Mouse (Mus musculus) limb, embryonic 11.5 days (tissue): Measurements from ENCODE around the gene Olfr635. TPM values are rescaled to one million over a fixed set of nuclear protein-coding genes. Genes with fewer than 3 reads are reported as not detected.
A peak's percentile ranks its signal among the peaks of the same experiment; 100 is the strongest.
"Not testable (repeated sequence)": the region's sequence is repeated elsewhere in the genome, so short reads cannot be mapped to it uniquely, and the experiment has no call there.

ENCODE experiments used
- ATAC-seq: fragments of 200-750 bp; cut with Nextera tagmentation; 2 replicates; pipeline ENCODE4 v1.8.0; 2017; ENCODE audit warnings: low read depth; ENCODE audit not compliant: insufficient number of reproducible peaks, low FRiP score, low TSS enrichment
- DNase-seq: peaks from one replicate; pipeline ENCODE4 v3.0.0-alpha.2; 2015; ENCODE audit warnings: low spot score
- H3K27ac ChIP-seq: fragments of 300-500 bp; sonication (generic); replicated peaks from 2 replicates; pipeline ENCODE4 v1.5.1; 2014; ENCODE audit warnings: low read depth, mild to moderate bottlenecking, low read length
- H3K27me3 ChIP-seq: fragments of 300-500 bp; sonication (generic); 2 replicates; pipeline ENCODE4 v1.6.1; 2014; ENCODE audit warnings: mild to moderate bottlenecking, low read length, mixed read lengths; ENCODE audit not compliant: control insufficient read depth, insufficient read depth
- H3K36me3 ChIP-seq: fragments of 300-500 bp; sonication (generic); 2 replicates; pipeline ENCODE4 v1.6.1; 2014; ENCODE audit warnings: mild to moderate bottlenecking, low read length, moderate library complexity, mixed read lengths; ENCODE audit not compliant: control insufficient read depth, insufficient read depth
- H3K4me1 ChIP-seq: fragments of 300-500 bp; sonication (generic); 2 replicates; pipeline ENCODE4 v1.6.1; 2014; ENCODE audit warnings: low read length, mixed read lengths; ENCODE audit not compliant: control insufficient read depth, insufficient read depth
- H3K4me2 ChIP-seq: fragments of 300-500 bp; sonication (generic); 2 replicates; pipeline ENCODE4 v1.6.1; 2014; ENCODE audit warnings: low read depth, mild to moderate bottlenecking, moderate library complexity; ENCODE audit not compliant: severe bottlenecking
- H3K4me3 ChIP-seq: fragments of 300-500 bp; sonication (generic); 2 replicates; pipeline ENCODE4 v1.5.1; 2014; ENCODE audit warnings: low read depth, low read length
- H3K9ac ChIP-seq: fragments of 300-500 bp; sonication (generic); 2 replicates; pipeline ENCODE4 v1.6.1; 2014; ENCODE audit warnings: mild to moderate bottlenecking, low read length
- H3K9me3 ChIP-seq: fragments of 300-500 bp; sonication (generic); 2 replicates; pipeline ENCODE4 v1.6.1; 2016; ENCODE audit warnings: low read length; ENCODE audit not compliant: control insufficient read depth
- WGBS: fragments of 180-500 bp; shearing (Covaris S2); extraction: QIAGEN DNeasy Blood & Tissue Kit; methylation state at CpG from one replicate; pipeline ENCODE4 v1.1.7; 2014; 5-methylcytosine and 5-hydroxymethylcytosine counted together
- polyA plus RNA-seq: library from polyadenylated mRNA; unstranded; fragments of >200 nt; fragmentation: Nextera tagmentation; extraction: Ambion mirVana; gene quantifications from 2 replicates; pipeline ENCODE4 v1.2.1, GENCODE M21; 2014

The Olfr635 gene
- not detected in 2 replicates for polyA plus RNA-seq

DNA sequence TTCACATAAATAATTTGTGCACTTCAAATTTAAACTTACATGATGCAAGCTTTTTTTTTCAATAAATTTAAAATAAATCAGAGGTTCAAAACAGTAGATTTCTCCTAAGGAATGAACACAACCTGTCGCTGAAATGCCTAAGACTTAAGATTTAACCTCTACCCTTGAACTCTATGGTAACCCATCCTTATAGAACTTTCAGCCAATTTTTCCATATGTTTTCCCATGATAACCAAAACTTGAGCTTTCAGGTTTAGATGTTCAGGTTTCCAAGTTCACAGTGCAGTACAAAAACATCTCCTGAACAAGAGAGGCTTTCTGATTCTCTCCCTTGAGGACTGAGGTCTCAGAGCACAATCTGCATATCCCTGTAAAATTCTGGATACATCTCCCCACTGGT, at the start of gene Olfr635:
Gene Olfr635, plus strand, starts transcription at position 301 of the 400 bp plus-strand sequence.
- Histone ChIP-seq H3K27me3 (no peaks in the 10 kb centered on the region), H3K9ac (no peak within 1 kb of the TSS), H3K4me2 (no peak within 1 kb of the TSS), H3K9me3 (no peaks in the 10 kb centered on the region), H3K4me1 (no peaks in the 10 kb centered on the region), H3K36me3 (no peaks in the 10 kb centered on the region), H3K4me3 (no peak within 1 kb of the TSS), H3K27ac (no peak within 1 kb of the TSS)
- WGBS, result 77% methylated on average over 1 of the region's 1 CpGs
- no peak for DNase-seq
- ATAC-seq, result no peak

GRCm38 (mm10) chr7:103928525-103928924, 42.4 kb upstream of the Olfr635 start, which contains the start of gene Olfr631:
TSS of gene Olfr631 (plus strand) at chr7:103928825.
- H3K9me3 ChIP-seq, result no peaks in the 10 kb centered on the region
- no peak for DNase-seq
- no peak for ATAC-seq

GRCm38 (mm10) chr7:103934264-103934663, 36.7 kb upstream of the Olfr635 start, which contains the start of gene Olfr632:
TSS of gene Olfr632 (plus strand) at chr7:103934347.
- DNase-seq, result no peak
- no peak within 1 kb of the TSS for H3K9ac ChIP-seq
- H3K36me3 ChIP-seq, result no peaks in the 10 kb centered on the region
- H3K9me3 ChIP-seq, result no peaks in the 10 kb centered on the region
- H3K27ac ChIP-seq, result no peak within 1 kb of the TSS
- H3K4me1 ChIP-seq, result no peaks in the 10 kb centered on the region
- no peaks in the 10 kb centered on the region for H3K27me3 ChIP-seq
- WGBS, result 80% methylated on average over 2 of the region's 2 CpGs
- H3K4me3 ChIP-seq, result no peak within 1 kb of the TSS
- H3K4me2 ChIP-seq, result no peak within 1 kb of the TSS
- ATAC-seq, result no peak

More at GRCm38 (mm10) chr7:103928525-103928924, 42.4 kb upstream of the Olfr635 start, which contains the start of gene Olfr631:
- no peak within 1 kb of the TSS for H3K27ac ChIP-seq
- H3K27me3 ChIP-seq, result no peaks in the 10 kb centered on the region
- H3K4me2 ChIP-seq, result no peak within 1 kb of the TSS
- H3K9ac ChIP-seq, result no peak within 1 kb of the TSS
- no peaks in the 10 kb centered on the region for H3K4me1 ChIP-seq
- H3K36me3 ChIP-seq, result no peaks in the 10 kb centered on the region
- no peak within 1 kb of the TSS for H3K4me3 ChIP-seq

GRCm38 (mm10) chr7:103942730-103943129, 28.2 kb upstream of the Olfr635 start:
- H3K36me3 ChIP-seq, result no peaks in the 10 kb centered on the region
- no peaks in the 10 kb centered on the region for H3K27me3 ChIP-seq
- H3K4me3 ChIP-seq, result no peak overlapping the region
- 31% methylated on average over 2 of the region's 2 CpGs for WGBS
- no peak overlapping the region for H3K27ac ChIP-seq
- DNase-seq, result peak; percentile 78
- H3K9me3 ChIP-seq, result no peaks in the 10 kb centered on the region
- ATAC-seq, result no peak
- no peak overlapping the region for H3K9ac ChIP-seq
- no peak overlapping the region for H3K4me2 ChIP-seq
- no peaks in the 10 kb centered on the region for H3K4me1 ChIP-seq

GRCm38 (mm10) chr7:103944137-103944536, 26.8 kb upstream of the Olfr635 start, which contains the start of gene Olfr633:
TSS of gene Olfr633 (plus strand) at chr7:103944437.
- H3K36me3 ChIP-seq, result no peaks in the 10 kb centered on the region
- no peaks in the 10 kb centered on the region for H3K9me3 ChIP-seq
- no peak within 1 kb of the TSS for H3K4me3 ChIP-seq
- no peak within 1 kb of the TSS for H3K9ac ChIP-seq
- no peak within 1 kb of the TSS for H3K4me2 ChIP-seq
- H3K4me1 ChIP-seq, result no peaks in the 10 kb centered on the region
- no peak within 1 kb of the TSS for H3K27ac ChIP-seq
- no peaks in the 10 kb centered on the region for H3K27me3 ChIP-seq
- DNase-seq, result no peak
- no peak for ATAC-seq

GRCm38 (mm10) chr7:103966873-103967272, 4.1 kb upstream of the Olfr635 start:
- not testable (repeated sequence) for DNase-seq, H3K27ac ChIP-seq, H3K9ac ChIP-seq, H3K27me3 ChIP-seq, H3K9me3 ChIP-seq, H3K4me2 ChIP-seq, H3K4me3 ChIP-seq, ATAC-seq, H3K36me3 ChIP-seq, H3K4me1 ChIP-seq
- 91% methylated on average over 22 of the region's 22 CpGs for WGBS

GRCm38 (mm10) chr7:103971782-103972181, 830 bp downstream of the Olfr635 start:
- H3K4me3 ChIP-seq, result no peak overlapping the region
- WGBS, result 72% methylated on average over 1 of the region's 1 CpGs

DNA sequence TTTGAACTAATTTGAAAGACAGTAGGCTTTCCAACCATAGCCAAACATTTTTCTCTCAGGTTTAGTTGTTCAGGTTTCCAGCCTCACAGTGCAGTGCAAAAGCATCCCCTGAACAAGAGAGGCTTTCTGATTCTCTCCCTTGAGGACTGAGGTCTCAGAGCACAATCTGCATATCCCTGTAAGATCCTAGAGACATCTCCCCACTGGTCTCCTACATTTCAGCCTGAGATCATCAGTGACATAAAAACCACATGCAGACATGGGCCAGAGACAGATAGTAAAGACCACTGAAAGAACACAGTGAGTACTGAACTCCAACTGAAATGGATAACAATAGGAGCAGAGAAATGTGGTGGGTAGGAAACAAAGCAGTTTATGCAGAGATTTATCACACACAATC, 27.5 kb downstream of the Olfr635 start, which contains the start of gene Olfr638:
Gene Olfr638, plus strand, starts transcription at position 301 of the 400 bp plus-strand sequence.
- no peaks in the 10 kb centered on the region for H3K36me3 ChIP-seq
- no peak for DNase-seq
- no peaks in the 10 kb centered on the region for H3K27me3 ChIP-seq
- H3K27ac ChIP-seq, result no peak within 1 kb of the TSS
- no peaks in the 10 kb centered on the region for H3K9me3 ChIP-seq
- H3K4me2 ChIP-seq, result no peak within 1 kb of the TSS
- no peak within 1 kb of the TSS for H3K9ac ChIP-seq
- no peaks in the 10 kb centered on the region for H3K4me1 ChIP-seq
- ATAC-seq, result no peak
- no peak within 1 kb of the TSS for H3K4me3 ChIP-seq

More at GRCm38 (mm10) chr7:103971782-103972181, 830 bp downstream of the Olfr635 start:
- Histone ChIP-seq H3K9me3 (no peaks in the 10 kb centered on the region), H3K9ac (no peak overlapping the region), H3K4me1 (no peaks in the 10 kb centered on the region), H3K4me2 (no peak overlapping the region), H3K36me3 (no peaks in the 10 kb centered on the region), H3K27me3 (no peaks in the 10 kb centered on the region), H3K27ac (no peak overlapping the region)
- no peak for DNase-seq
- ATAC-seq, result no peak

DNA sequence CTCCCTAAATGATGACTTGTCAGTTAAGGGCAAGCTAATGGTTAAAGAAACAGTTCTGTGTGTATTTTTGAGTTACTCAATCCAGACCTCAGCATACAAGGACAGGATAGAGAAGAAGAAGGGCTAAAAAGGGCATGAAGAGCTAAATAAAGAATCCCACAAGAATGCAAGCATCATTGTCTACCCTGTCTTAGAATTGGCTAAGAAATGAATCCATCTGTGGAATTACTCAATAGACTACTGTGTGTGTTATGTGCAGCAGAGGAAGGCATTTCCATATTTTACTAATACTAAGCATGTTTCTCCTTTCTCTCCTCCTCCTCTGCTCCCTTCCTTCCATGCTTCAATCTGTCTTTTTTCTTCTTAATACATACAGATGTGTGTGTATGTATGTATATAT, 28.2 kb downstream of the Olfr635 start:
- no peak overlapping the region for H3K9ac ChIP-seq
- H3K4me2 ChIP-seq, result no peak overlapping the region
- DNase-seq (no peak), ATAC-seq (no peak)
- no peaks in the 10 kb centered on the region for H3K27me3 ChIP-seq
- no peaks in the 10 kb centered on the region for H3K4me1 ChIP-seq
- no peaks in the 10 kb centered on the region for H3K36me3 ChIP-seq
- H3K9me3 ChIP-seq, result no peaks in the 10 kb centered on the region
- no peak overlapping the region for H3K4me3 ChIP-seq
- no peak overlapping the region for H3K27ac ChIP-seq
